ENCODE assay signal across 35 mouse cellular contexts in genomic region chr2:181174646-181175045, GRCm38 (mm10). TPM values are rescaled to one million over a fixed set of nuclear protein-coding genes. Genes with fewer than 3 reads are reported as not detected.
"Had no signal": no experiment of that assay in that cellular context is flagged by ENCODE, and none has a peak within 500 bp of the region (broad histone marks: within the 10 kb centered on the region; RNA-seq: fewer than 3 reads in every experiment).

No protein-coding gene starts in this region.

- H3K4me3 ChIP-seq: embryonic facial prominence, embryonic 10.5 days; embryonic facial prominence, embryonic 12.5 days; embryonic facial prominence, embryonic 13.5 days; embryonic facial prominence, embryonic 15.5 days; erythroblast, embryonic 14.5 days; forebrain, embryonic 10.5 days; forebrain, embryonic 12.5 days; forebrain, embryonic 13.5 days; forebrain, embryonic 15.5 days; gastrocnemius, adult 2 months; heart, adult 2 months had no signal

- ATAC-seq: forebrain, embryonic 13.5 days; forebrain, embryonic 14.5 days; forebrain, embryonic 15.5 days; forebrain, embryonic 16.5 days; forebrain, postnatal 0 days had no signal

- H3K27ac ChIP-seq: embryonic facial prominence, embryonic 10.5 days; embryonic facial prominence, embryonic 12.5 days; embryonic facial prominence, embryonic 13.5 days; embryonic facial prominence, embryonic 15.5 days; forebrain, embryonic 10.5 days; forebrain, embryonic 12.5 days; forebrain, embryonic 13.5 days; forebrain, embryonic 15.5 days; gastrocnemius, adult 2 months; heart, adult 2 months had no signal

- DNase-seq: cerebellum, adult 2 months; cerebellum, adult 8-10 months; cerebellum, adult 9-10 months; cerebellum, adult 9-11 months; cerebellum, postnatal 10 days; cerebellum, postnatal 14 days; cerebellum, postnatal 25 days; cerebellum, postnatal 36 days; embryo, embryonic 11 days; forebrain, postnatal 0 days; gastrocnemius, adult 2 months; gastrocnemius, postnatal 10 days; gastrocnemius, postnatal 14 days; gastrocnemius, postnatal 25 days; gastrocnemius, postnatal 36 days; heart, adult 11 months; heart, adult 18-20 months; heart, adult 2 months had no signal

RNA-seq across cellular contexts. Expression of gene Eef1a2, which starts 17.8 kb away (rescaled TPM):
- total RNA-seq: common myeloid progenitor, adult 5-6 weeks; granulocyte monocyte progenitor cell, adult 5-6 weeks had no signal

RNA-seq across cellular contexts. Expression of gene Ptk6, which starts 27.9 kb away (rescaled TPM):
- total RNA-seq: common myeloid progenitor, adult 5-6 weeks; forebrain, postnatal 0 days; gastrocnemius, adult 18-20 months; gastrocnemius, adult 2 months; gastrocnemius, adult 8-10 months; gastrocnemius, postnatal 10 days; gastrocnemius, postnatal 14 days; gastrocnemius, postnatal 25 days; gastrocnemius, postnatal 36 days; granulocyte monocyte progenitor cell, adult 5-6 weeks; heart, adult 8-10 months had no signal

RNA-seq across cellular contexts. Expression of gene Srms, which starts 38.3 kb away (rescaled TPM):
- total RNA-seq: common myeloid progenitor, adult 5-6 weeks; gastrocnemius, postnatal 4 days; granulocyte monocyte progenitor cell, adult 5-6 weeks had no signal

RNA-seq across cellular contexts. Expression of gene Kcnq2, which starts 39.5 kb away (rescaled TPM):
- total RNA-seq: gastrocnemius, adult 2 months; gastrocnemius, postnatal 25 days; gastrocnemius, postnatal 36 days; gastrocnemius, postnatal 4 days; granulocyte monocyte progenitor cell, adult 5-6 weeks had no signal
